Mouse (Mus musculus): ENCODE data around the gene Arrb1.

GRCm38 (mm10) chr7:99580247-99580646 lies 45.0 kb downstream of the Arrb1 start:
- TF ChIP-seq CTCF (IDR thresholded peaks at IDR 0.05; ENCODE audit: borderline replicate concordance, control insufficient read depth, extremely low read depth, insufficient read depth, low read length, poor library complexity), result no peak
- TF ChIP-seq POLR2A (IDR thresholded peaks at IDR 0.05; ENCODE audit: control insufficient read depth, extremely low read depth, insufficient read depth, low read length, poor library complexity), result no peak
